Mouse (Mus musculus): Measurements from ENCODE around the gene Polr2a. TPM values are rescaled to one million over a fixed set of nuclear protein-coding genes. Genes with fewer than 3 reads are reported as not detected.

Gene Polr2a
- polyA plus RNA-seq, 1 experiment = 69.5 TPM

DNA sequence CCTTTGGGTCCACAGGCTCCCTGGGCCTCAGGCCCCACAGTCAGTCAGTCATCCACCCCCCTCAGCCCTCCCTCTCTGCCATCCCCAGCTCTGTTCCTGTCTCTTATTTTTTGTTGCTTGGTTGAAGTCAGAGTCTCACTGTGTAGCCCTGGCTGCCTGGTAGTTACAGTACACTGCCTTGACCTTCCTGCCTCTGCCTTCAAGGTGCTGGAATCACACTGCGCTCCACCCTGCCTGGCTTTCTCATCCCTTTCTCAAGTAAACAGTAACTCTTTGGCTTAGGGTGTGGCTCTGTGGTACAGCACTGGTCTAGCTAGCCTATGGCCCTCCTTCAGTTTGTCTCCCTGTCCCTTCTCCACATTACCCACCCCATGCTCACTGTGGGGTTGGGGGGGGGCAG lies 68.5 kb downstream of the Polr2a start:
- no peaks in the 10 kb centered on the region for H3K79me2 ChIP-seq (ENCODE audit: control insufficient read depth, insufficient read depth)

DNA sequence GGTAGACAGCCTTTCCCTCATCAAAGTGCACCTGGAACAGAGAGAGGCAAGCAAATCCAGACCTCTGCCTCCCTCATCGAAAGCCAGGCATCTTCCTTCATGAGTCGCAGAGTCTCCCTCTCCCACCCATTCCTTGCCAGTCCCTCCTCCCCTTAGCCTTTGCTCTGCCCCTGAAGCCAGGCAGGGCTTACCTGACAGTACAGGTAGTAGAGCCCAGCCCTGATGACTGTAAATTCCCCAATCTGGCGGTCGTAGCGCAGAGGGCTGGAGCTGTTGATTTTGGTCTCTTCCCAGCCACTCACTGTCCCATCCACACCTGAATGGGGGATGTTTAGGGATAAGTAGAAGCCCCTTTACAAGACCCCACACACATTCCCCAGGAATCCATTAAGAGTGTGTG lies 71.4 kb downstream of the Polr2a start:
- TF ChIP-seq SRF (IDR thresholded peaks at IDR 0.05; ENCODE audit: control insufficient read depth, insufficient read length, low read depth) = no peak
- no peak for TF ChIP-seq REST (IDR thresholded peaks at IDR 0.05; ENCODE audit: insufficient read depth, insufficient read length)
- TF ChIP-seq TCF12 (IDR thresholded peaks at IDR 0.05; ENCODE audit: insufficient read depth, poor library complexity, severe bottlenecking) = no peak
- TF ChIP-seq TCF3 (IDR thresholded peaks at IDR 0.05; ENCODE audit: insufficient read length, low read depth) = no peak
- no peak for TF ChIP-seq MYOD1 (IDR thresholded peaks at IDR 0.05; ENCODE audit: control insufficient read depth in 1 of 3, insufficient read length in 2 of 3, low read depth in 2 of 3)
- TF ChIP-seq POLR2AphosphoS2 (IDR thresholded peaks at IDR 0.05; ENCODE audit: insufficient read length, low read depth) = no peak
- TF ChIP-seq USF1 (IDR thresholded peaks at IDR 0.05; ENCODE audit: low read depth) = no peak
- TF ChIP-seq MYOG (IDR thresholded peaks at IDR 0.05; ENCODE audit: control insufficient read depth in 1 of 3, insufficient read depth in 1 of 3, insufficient read length in 2 of 3, low read depth in 2 of 3) = no peak
- no peak for TF ChIP-seq POLR2A (IDR thresholded peaks at IDR 0.05; ENCODE audit: insufficient read length, low read depth)
- TF ChIP-seq CEBPB (IDR thresholded peaks at IDR 0.05; ENCODE audit: insufficient read depth, poor library complexity, severe bottlenecking) = no peak
- TF ChIP-seq E2F4 (IDR thresholded peaks at IDR 0.05; ENCODE audit: insufficient read depth) = no peak
- TF ChIP-seq MAX (IDR thresholded peaks at IDR 0.05; ENCODE audit: low read depth) = no peak
- H3K36me3 ChIP-seq (ENCODE audit: control insufficient read depth, insufficient read depth) = no peaks in the 10 kb centered on the region
- H3K79me2 ChIP-seq (ENCODE audit: control insufficient read depth, insufficient read depth) = no peaks in the 10 kb centered on the region
- H3K27me3 ChIP-seq (ENCODE audit: control insufficient read depth, insufficient read depth, insufficient read length) = no peaks in the 10 kb centered on the region
- H3K4me2 ChIP-seq (ENCODE audit: low read depth) = no peak overlapping the region
- no peak overlapping the region for H3ac ChIP-seq (ENCODE audit: control insufficient read depth, insufficient read length)
- no peak overlapping the region for H3K4me3 ChIP-seq

More for the DNA sequence above, 68.5 kb downstream of the Polr2a start:
- no peaks in the 10 kb centered on the region for H3K36me3 ChIP-seq (ENCODE audit: control insufficient read depth, insufficient read depth)
- no peak overlapping the region for H3ac ChIP-seq (ENCODE audit: control insufficient read depth, insufficient read length)
- no peaks in the 10 kb centered on the region for H3K27me3 ChIP-seq (ENCODE audit: control insufficient read depth, insufficient read depth, insufficient read length)
- TF ChIP-seq CEBPB (IDR thresholded peaks at IDR 0.05; ENCODE audit: insufficient read depth, poor library complexity, severe bottlenecking) = no peak
- TF ChIP-seq POLR2A (IDR thresholded peaks at IDR 0.05; ENCODE audit: insufficient read length, low read depth) = no peak
- TF ChIP-seq E2F4 (IDR thresholded peaks at IDR 0.05; ENCODE audit: insufficient read depth) = no peak
- TF ChIP-seq REST (IDR thresholded peaks at IDR 0.05; ENCODE audit: insufficient read depth, insufficient read length) = no peak
- TF ChIP-seq SRF (IDR thresholded peaks at IDR 0.05; ENCODE audit: control insufficient read depth, insufficient read length, low read depth) = no peak
- TF ChIP-seq TCF12 (IDR thresholded peaks at IDR 0.05; ENCODE audit: insufficient read depth, poor library complexity, severe bottlenecking) = no peak
- no peak for TF ChIP-seq MYOG (IDR thresholded peaks at IDR 0.05; ENCODE audit: control insufficient read depth in 1 of 3, insufficient read depth in 1 of 3, insufficient read length in 2 of 3, low read depth in 2 of 3)
- no peak for TF ChIP-seq TCF3 (IDR thresholded peaks at IDR 0.05; ENCODE audit: insufficient read length, low read depth)
- TF ChIP-seq MYOD1 (IDR thresholded peaks at IDR 0.05; ENCODE audit: control insufficient read depth in 1 of 3, insufficient read length in 2 of 3, low read depth in 2 of 3) = no peak
- TF ChIP-seq MAX (IDR thresholded peaks at IDR 0.05; ENCODE audit: low read depth) = no peak
- TF ChIP-seq USF1 (IDR thresholded peaks at IDR 0.05; ENCODE audit: low read depth) = no peak
- H3K4me2 ChIP-seq (ENCODE audit: low read depth) = no peak overlapping the region
- H3K4me3 ChIP-seq = no peak overlapping the region

DNA sequence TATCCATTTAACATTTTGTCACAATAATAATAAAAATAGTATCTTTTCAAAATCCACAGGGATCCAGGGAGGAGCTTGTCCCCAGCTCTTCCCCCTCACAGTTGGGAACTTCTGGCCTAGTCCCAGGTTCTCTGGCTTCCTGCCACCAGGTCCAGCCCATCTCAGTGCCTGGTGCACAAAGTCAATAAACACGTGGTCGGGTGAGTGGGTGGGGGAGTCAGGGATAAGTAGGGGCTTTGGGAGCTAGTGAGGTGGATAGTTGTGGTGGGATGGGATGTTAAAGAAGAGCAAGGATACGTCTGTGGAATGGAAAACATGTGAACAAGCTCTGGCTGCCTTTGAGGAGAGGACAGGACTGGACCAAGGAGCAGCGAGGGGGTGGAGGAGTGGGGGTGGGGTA lies 72.1 kb downstream of the Polr2a start:
- H3ac ChIP-seq (ENCODE audit: control insufficient read depth, insufficient read length) = no peak overlapping the region
- no peaks in the 10 kb centered on the region for H3K27me3 ChIP-seq (ENCODE audit: control insufficient read depth, insufficient read depth, insufficient read length)
- no peak overlapping the region for H3K4me3 ChIP-seq
- H3K79me2 ChIP-seq (ENCODE audit: control insufficient read depth, insufficient read depth) = peaks cover 3% of the 10 kb centered on the region
- no peaks in the 10 kb centered on the region for H3K36me3 ChIP-seq (ENCODE audit: control insufficient read depth, insufficient read depth)
- TF ChIP-seq MYOG (IDR thresholded peaks at IDR 0.05; ENCODE audit: control insufficient read depth in 1 of 3, insufficient read depth in 1 of 3, insufficient read length in 2 of 3, low read depth in 2 of 3) (no peak), USF1 (IDR thresholded peaks at IDR 0.05; ENCODE audit: low read depth) (no peak), TCF3 (IDR thresholded peaks at IDR 0.05; ENCODE audit: insufficient read length, low read depth) (no peak), MYOD1 (IDR thresholded peaks at IDR 0.05; ENCODE audit: control insufficient read depth in 1 of 3, insufficient read length in 2 of 3, low read depth in 2 of 3) (no peak), CEBPB (IDR thresholded peaks at IDR 0.05; ENCODE audit: insufficient read depth, poor library complexity, severe bottlenecking) (no peak), E2F4 (IDR thresholded peaks at IDR 0.05; ENCODE audit: insufficient read depth) (no peak), MAX (IDR thresholded peaks at IDR 0.05; ENCODE audit: low read depth) (no peak)
- H3K4me2 ChIP-seq (ENCODE audit: low read depth) = no peak overlapping the region

DNA sequence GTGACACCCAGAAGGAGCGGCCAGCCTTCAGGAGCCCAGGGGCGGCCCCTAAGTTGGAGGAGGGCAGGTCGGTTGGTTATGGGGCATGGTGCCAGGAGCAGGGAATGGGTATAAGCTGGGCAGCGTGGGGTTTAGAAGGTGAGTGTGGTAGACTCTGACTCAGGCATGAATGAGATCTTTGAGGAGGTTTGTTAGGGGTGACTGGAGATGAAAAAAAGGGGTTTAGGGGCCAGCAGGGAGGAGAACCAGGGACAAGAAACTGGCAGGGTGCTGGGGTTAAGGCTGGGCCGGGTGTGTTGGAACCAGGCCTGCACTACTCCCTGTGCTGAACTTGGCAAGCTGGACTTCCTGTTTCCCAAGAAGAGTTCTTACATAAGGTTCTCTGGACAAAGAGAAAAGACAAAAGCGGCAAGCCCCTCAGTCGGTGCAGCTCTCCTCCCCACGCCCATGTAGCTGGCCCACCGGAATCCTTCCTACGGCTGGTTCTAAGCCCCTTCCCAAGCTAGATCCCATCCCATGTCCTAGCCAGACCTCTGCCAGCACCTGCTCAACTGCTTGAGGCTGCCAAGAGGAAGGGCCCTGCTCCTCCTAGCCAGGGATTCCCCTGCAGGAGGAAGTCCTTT lies 72.8 kb downstream of the Polr2a start, which contains the start of gene Tnfsf13:
Gene Tnfsf13 (minus strand): TSS at position 259 of the 623 bp plus-strand sequence.
- H3K36me3 ChIP-seq (ENCODE audit: control insufficient read depth, insufficient read depth) = no peaks in the 10 kb centered on the region
- peaks cover 11% of the 10 kb centered on the region for H3K79me2 ChIP-seq (ENCODE audit: control insufficient read depth, insufficient read depth)
- no peak within 1 kb of the TSS for H3K4me2 ChIP-seq (ENCODE audit: low read depth)
- H3K4me3 ChIP-seq = no peak within 1 kb of the TSS
- H3K27me3 ChIP-seq (ENCODE audit: control insufficient read depth, insufficient read depth, insufficient read length) = no peaks in the 10 kb centered on the region
- no peak for TF ChIP-seq TCF12 (IDR thresholded peaks at IDR 0.05; ENCODE audit: insufficient read depth, poor library complexity, severe bottlenecking)
- TF ChIP-seq MAX (IDR thresholded peaks at IDR 0.05; ENCODE audit: low read depth) = no peak
- TF ChIP-seq POLR2AphosphoS2 (IDR thresholded peaks at IDR 0.05; ENCODE audit: insufficient read length, low read depth) = no peak
- H3ac ChIP-seq (ENCODE audit: control insufficient read depth, insufficient read length) = no peak within 1 kb of the TSS

DNA sequence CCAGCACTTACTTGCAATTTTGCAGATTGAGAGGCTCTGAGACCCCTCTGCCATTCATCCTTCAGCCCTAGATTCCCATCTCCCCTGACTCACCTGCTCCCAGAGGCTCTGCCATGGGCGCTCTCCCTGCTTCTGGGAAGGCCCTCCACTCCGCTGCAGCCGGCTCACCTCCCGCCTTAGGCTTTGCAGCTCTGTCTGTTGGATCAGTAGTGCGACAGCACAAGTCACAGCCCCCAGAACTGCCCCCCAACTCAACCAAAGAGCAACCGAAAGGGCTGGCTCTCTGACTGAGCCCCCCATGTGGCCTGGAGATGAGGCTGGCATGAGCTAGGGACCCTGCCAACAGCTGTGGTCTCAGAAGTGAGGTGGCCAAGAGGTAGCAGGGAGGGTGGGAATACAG lies 73.5 kb downstream of the Polr2a start:
- Histone ChIP-seq H3K4me2 (ENCODE audit: low read depth) (no peak overlapping the region), H3K27me3 (ENCODE audit: control insufficient read depth, insufficient read depth, insufficient read length) (no peaks in the 10 kb centered on the region), H3K79me2 (ENCODE audit: control insufficient read depth, insufficient read depth) (peaks cover 14% of the 10 kb centered on the region), H3K4me3 (no peak overlapping the region), H3K36me3 (ENCODE audit: control insufficient read depth, insufficient read depth) (no peaks in the 10 kb centered on the region), H3ac (ENCODE audit: control insufficient read depth, insufficient read length) (no peak overlapping the region)
- TF ChIP-seq REST (IDR thresholded peaks at IDR 0.05; ENCODE audit: insufficient read depth, insufficient read length) (no peak), TCF12 (IDR thresholded peaks at IDR 0.05; ENCODE audit: insufficient read depth, poor library complexity, severe bottlenecking) (no peak), POLR2AphosphoS2 (IDR thresholded peaks at IDR 0.05; ENCODE audit: insufficient read length, low read depth) (no peak), MYOD1 (IDR thresholded peaks at IDR 0.05; ENCODE audit: control insufficient read depth in 1 of 3, insufficient read length in 2 of 3, low read depth in 2 of 3) (no peak), USF1 (IDR thresholded peaks at IDR 0.05; ENCODE audit: low read depth) (no peak), POLR2A (IDR thresholded peaks at IDR 0.05; ENCODE audit: insufficient read length, low read depth) (no peak), E2F4 (IDR thresholded peaks at IDR 0.05; ENCODE audit: insufficient read depth) (no peak), TCF3 (IDR thresholded peaks at IDR 0.05; ENCODE audit: insufficient read length, low read depth) (no peak), SRF (IDR thresholded peaks at IDR 0.05; ENCODE audit: control insufficient read depth, insufficient read length, low read depth) (no peak), MYOG (IDR thresholded peaks at IDR 0.05; ENCODE audit: control insufficient read depth in 1 of 3, insufficient read depth in 1 of 3, insufficient read length in 2 of 3, low read depth in 2 of 3) (no peak), CEBPB (IDR thresholded peaks at IDR 0.05; ENCODE audit: insufficient read depth, poor library complexity, severe bottlenecking) (no peak), MAX (IDR thresholded peaks at IDR 0.05; ENCODE audit: low read depth) (no peak)
